Mouse (Mus musculus) heart, postnatal 10 days (tissue): ENCODE data around the gene Mest. TPM values are rescaled to one million over a fixed set of nuclear protein-coding genes. Genes with fewer than 3 reads are reported as not detected.

ENCODE experiments used
- DNase-seq, 2 experiments: peaks; one replicate each; pipeline ENCODE4 v3.0.0; 2021
- intact Hi-C: fragments of 180-260 bp; cut with DNase I; formaldehyde crosslinking; loops from one replicate; pipeline ENCODE4 v1.15.1; 2025
- microRNA-seq, 2 experiments: library from miRNA; unstranded; fragments of <30 nt; microRNA quantifications; one replicate each; pipeline ENCODE4 v1.2.0; 2022
- total RNA-seq, 2 experiments: library from RNA; stranded (reverse); gene quantifications; 2 replicates each; pipeline ENCODE4 v1.2.3; 2021

Gene Mest
- total RNA-seq, 2 experiments from 2014 or later = 192 to 215 TPM

- intact Hi-C loops = loop anchor here (2.0 kb wide), 1 partner anchor 39 kb away; no protein-coding TSS in a partner anchor
- DNase-seq = peak; percentile 77 to 82
Measured at GRCm38 (mm10) chr6:30737548-30738463, 14.5 kb downstream of the Mest start.

- no peak for DNase-seq
- intact Hi-C loops = no loop called here
Measured at GRCm38 (mm10) chr6:30738464-30739006, 15.2 kb downstream of the Mest start.

- no peak for DNase-seq
- intact Hi-C loops = no loop called here
Measured at GRCm38 (mm10) chr6:30739177-30739747, 15.9 kb downstream of the Mest start.

GRCm38 (mm10) chr6:30744846-30745245 is 21.5 kb downstream of the Mest start:
- intact Hi-C loops = no loop called here
- DNase-seq = no peak

- DNase-seq = no peak
Measured at GRCm38 (mm10) chr6:30745591-30745990, 22.2 kb downstream of the Mest start.

GRCm38 (mm10) chr6:30747631-30748357 is 24.4 kb downstream of the Mest start:
- intact Hi-C loops = no loop called here
- no peak for DNase-seq

More at GRCm38 (mm10) chr6:30745591-30745990, 22.2 kb downstream of the Mest start:
- intact Hi-C loops = no loop called here

GRCm38 (mm10) chr6:30748358-30748910 is 25.1 kb downstream of the Mest start:
- intact Hi-C loops = no loop called here
- DNase-seq = no peak

GRCm38 (mm10) chr6:30749042-30749689 is 25.8 kb downstream of the Mest start:
- DNase-seq = no peak
- intact Hi-C loops = no loop called here

- intact Hi-C loops = no loop called here
- no peak for DNase-seq
Measured at GRCm38 (mm10) chr6:30749892-30750291, 26.5 kb downstream of the Mest start.

GRCm38 (mm10) chr6:30750482-30750881 is 27.1 kb downstream of the Mest start:
- intact Hi-C loops = no loop called here

GRCm38 (mm10) chr6:30751209-30751608 is 27.9 kb downstream of the Mest start:
- intact Hi-C loops = no loop called here
- no peak for DNase-seq

More at GRCm38 (mm10) chr6:30750482-30750881, 27.1 kb downstream of the Mest start:
- DNase-seq = no peak

Small RNA genes within 50 kb of the gene (microRNA-seq; reads per million reads assigned to microRNA genes)
- 15,797 to 29,904 reads per million in 2 experiments for gene Mir335

Other genes starting within 250 kb of the Mest start
- gene Tmem209, start 213.8 kb upstream of the Mest start, total RNA-seq = 10 to 100 TPM; 12.0 to 13.3 TPM
- not detected for gene Ssmem1, start 213.7 kb upstream of the Mest start, total RNA-seq
- under 1 TPM; 0.17 to 0.65 TPM for gene Cpa2, start 182.0 kb upstream of the Mest start, total RNA-seq
- under 1 TPM in 1 of 2 experiments, not detected in 1; 0.10 TPM for gene Cpa4, start 155.2 kb upstream of the Mest start, total RNA-seq
- not detected for gene Cpa5, start 112.5 kb upstream of the Mest start, total RNA-seq
- 1 to 10 TPM; 3.2 to 3.4 TPM for gene Cpa1, start 84.3 kb upstream of the Mest start, total RNA-seq
- gene Cep41, start 29.8 kb upstream of the Mest start, total RNA-seq = 1 to 10 TPM; 2.3 to 4.1 TPM
- 10 to 100 TPM; 47.3 to 57.2 TPM for gene Copg2, start 173.2 kb downstream of the Mest start, total RNA-seq
- gene Tsga13, start 192.0 kb downstream of the Mest start, total RNA-seq = under 1 TPM in 1 of 2 experiments, not detected in 1; 0.30 TPM
- gene Klf14, start 235.5 kb downstream of the Mest start, total RNA-seq = under 1 TPM; 0.72 to 0.89 TPM